ENCODE assay signal across 13 mouse cellular contexts in genomic region chr19:36266346-36266745, GRCm38 (mm10).
DNase-seq lines count a peak whose midpoint lies in the region; ATAC-seq and TF ChIP-seq lines count a peak whose summit lies in the region.
"Had no signal": no experiment of that assay in that cellular context is flagged by ENCODE, and none has a peak within 500 bp of the region (broad histone marks: within the 10 kb centered on the region; RNA-seq: fewer than 3 reads in every experiment).

No protein-coding gene starts in this region.

- H3K9me3 ChIP-seq in liver, embryonic 13.5 days (replicated peaks): no peaks in the 10 kb centered on the region
- H3K9me3 ChIP-seq in liver, embryonic 11.5 days (ENCODE audit: control insufficient read depth, low read length): no peaks in the 10 kb centered on the region
- no peaks in the 10 kb centered on the region for H3K9me3 ChIP-seq in lung, postnatal 0 days (ENCODE audit: low read length)
- H3K9me3 ChIP-seq: embryonic facial prominence, embryonic 12.5 days; forebrain, embryonic 10.5 days; midbrain, embryonic 12.5 days had no signal

- no peak overlapping the region for H3K4me3 ChIP-seq in liver, embryonic 13.5 days (replicated peaks)
- H3K4me3 ChIP-seq in liver, embryonic 11.5 days (ENCODE audit: low read depth, low read length): no peak overlapping the region
- H3K4me3 ChIP-seq in lung, postnatal 0 days (ENCODE audit: low read depth, low read length): no peak overlapping the region
- H3K4me3 ChIP-seq: embryonic facial prominence, embryonic 12.5 days; forebrain, embryonic 10.5 days; midbrain, embryonic 12.5 days had no signal

- H3K27me3 ChIP-seq in liver, embryonic 13.5 days: no peaks in the 10 kb centered on the region
- no peaks in the 10 kb centered on the region for H3K27me3 ChIP-seq in liver, embryonic 11.5 days (replicated peaks; ENCODE audit: control insufficient read depth, insufficient read depth, low read length)
- H3K27me3 ChIP-seq in lung, postnatal 0 days (replicated peaks; ENCODE audit: insufficient read depth, low read length): no peaks in the 10 kb centered on the region
- H3K27me3 ChIP-seq: embryonic facial prominence, embryonic 12.5 days; midbrain, embryonic 12.5 days had no signal

- H3K4me2 ChIP-seq in liver, embryonic 13.5 days: no peak overlapping the region
- H3K4me2 ChIP-seq in liver, embryonic 11.5 days: no peak overlapping the region
- no peak overlapping the region for H3K4me2 ChIP-seq in lung, postnatal 0 days (replicated peaks; ENCODE audit: low read depth, low read length)
- H3K4me2 ChIP-seq: embryonic facial prominence, embryonic 12.5 days; midbrain, embryonic 12.5 days had no signal

- 14% methylated on average over 8 of the region's 8 CpGs for WGBS in liver, embryonic 13.5 days (ENCODE audit: insufficient replicate concordance)
- WGBS in liver, embryonic 11.5 days: 38% methylated on average over 8 of the region's 8 CpGs
- WGBS in lung, postnatal 0 days: 46% methylated on average over 8 of the region's 8 CpGs

- ATAC-seq in liver, embryonic 13.5 days (ENCODE audit: low read depth): no peak
- ATAC-seq in liver, embryonic 11.5 days (replicated peaks; ENCODE audit: low FRiP score): no peak
- ATAC-seq in granulocyte monocyte progenitor cell, adult 5-6 weeks (replicated peaks; ENCODE audit: poor library complexity, severe bottlenecking): peak; percentile 91
- no peak for ATAC-seq in lung, postnatal 0 days

- H3K9ac ChIP-seq in liver, embryonic 13.5 days: no peak overlapping the region
- H3K9ac ChIP-seq in liver, embryonic 11.5 days (ENCODE audit: low read depth, low read length): no peak overlapping the region
- H3K9ac ChIP-seq in lung, postnatal 0 days (replicated peaks; ENCODE audit: low read depth): no peak overlapping the region
- H3K9ac ChIP-seq: embryonic facial prominence, embryonic 12.5 days; midbrain, embryonic 12.5 days had no signal

- no peak overlapping the region for H3K27ac ChIP-seq in liver, embryonic 13.5 days
- no peak overlapping the region for H3K27ac ChIP-seq in liver, embryonic 11.5 days (ENCODE audit: low read depth, low read length)
- no peak overlapping the region for H3K27ac ChIP-seq in lung, postnatal 0 days (ENCODE audit: low read length)
- H3K27ac ChIP-seq: embryonic facial prominence, embryonic 12.5 days; forebrain, embryonic 10.5 days; midbrain, embryonic 12.5 days had no signal

- peak; percentile 3 for DNase-seq in liver, embryonic 13.5 days
- DNase-seq in liver, embryonic 11.5 days (ENCODE audit: low spot score): no peak
- DNase-seq in naive thymus-derived CD4-positive, alpha-beta T cell, adult 2 months (ENCODE audit: low read depth): peak; percentile 43
- DNase-seq in lung, postnatal 0 days (ENCODE audit: low spot score): no peak
- DNase-seq in testis, postnatal 10 days (ENCODE audit: low spot score): no peak
- DNase-seq in c-Kit-positive CD71-positive TER-119-positive erythroid progenitor cells, embryonic 14.5 days (ENCODE audit: low spot score): no peak
- DNase-seq: cerebellum, adult 9-11 months; kidney, postnatal 10 days; layer of hippocampus, postnatal 36 days had no signal

- no peaks in the 10 kb centered on the region for H3K36me3 ChIP-seq in liver, embryonic 13.5 days
- H3K36me3 ChIP-seq in liver, embryonic 11.5 days (ENCODE audit: control insufficient read depth, insufficient read depth, low read length): no peaks in the 10 kb centered on the region
- H3K36me3 ChIP-seq in lung, postnatal 0 days (ENCODE audit: insufficient read depth, low read length): no peaks in the 10 kb centered on the region
- H3K36me3 ChIP-seq: embryonic facial prominence, embryonic 12.5 days; forebrain, embryonic 10.5 days; midbrain, embryonic 12.5 days had no signal

- no peaks in the 10 kb centered on the region for H3K4me1 ChIP-seq in liver, embryonic 13.5 days (replicated peaks)
- H3K4me1 ChIP-seq in liver, embryonic 11.5 days (replicated peaks; ENCODE audit: control insufficient read depth, insufficient read depth, low read length): no peaks in the 10 kb centered on the region
- no peaks in the 10 kb centered on the region for H3K4me1 ChIP-seq in lung, postnatal 0 days (ENCODE audit: insufficient read depth, low read depth, low read length)
- H3K4me1 ChIP-seq: embryonic facial prominence, embryonic 12.5 days; forebrain, embryonic 10.5 days; midbrain, embryonic 12.5 days had no signal

- no peak for TF ChIP-seq CTCF in lung, postnatal 0 days (IDR thresholded peaks at IDR 0.05)

- no peak for TF ChIP-seq EP300 in lung, postnatal 0 days (IDR thresholded peaks at IDR 0.05)

Comparison
In these comparisons a context has a peak if more than half of its experiments do, and no peak if none do; other contexts are left out.
1. DNase-seq: peak in liver, embryonic 13.5 days (single experiment) and naive thymus-derived CD4-positive, alpha-beta T cell, adult 2 months (single experiment); none in liver, embryonic 11.5 days (single experiment), lung, postnatal 0 days (single experiment), testis, postnatal 10 days (single experiment) and c-Kit-positive CD71-positive TER-119-positive erythroid progenitor cells, embryonic 14.5 days (single experiment).